8 mouse cellular contexts compared by ENCODE assay signal in the genomic region with DNA sequence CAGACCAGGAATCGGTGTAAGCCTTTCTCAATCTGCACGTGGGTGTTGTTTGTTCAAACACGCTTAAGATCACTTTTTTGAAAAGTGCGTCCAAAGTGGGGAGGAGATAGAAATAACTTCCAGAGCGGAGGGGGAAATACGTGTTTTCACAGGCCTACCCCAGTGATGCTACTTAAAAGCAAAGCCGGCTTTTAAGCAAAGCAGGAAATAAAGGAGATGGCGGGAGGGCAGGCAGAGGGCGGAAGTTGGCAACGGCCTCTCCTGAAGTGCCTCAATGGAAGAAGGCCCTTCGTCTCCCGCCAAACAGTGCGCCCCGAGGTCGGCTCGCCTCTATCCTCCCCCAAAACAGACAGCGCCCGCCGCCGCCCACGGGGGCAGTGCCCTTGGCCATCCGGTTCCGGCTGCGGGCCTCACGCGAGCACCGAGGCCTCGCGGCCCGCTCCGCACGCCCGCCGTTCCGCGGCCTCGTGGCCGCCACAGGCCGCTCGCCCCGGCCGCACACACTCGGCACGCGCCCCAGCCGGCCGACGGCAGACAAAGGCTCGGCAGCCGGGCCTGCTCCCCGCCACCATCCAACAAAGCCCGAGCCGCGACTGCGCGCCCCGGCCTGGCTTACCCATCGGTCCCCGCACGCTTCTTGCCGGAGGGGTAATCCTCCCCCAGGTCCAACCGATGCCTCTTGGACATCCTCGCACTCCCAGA. TPM values are rescaled to one million over a fixed set of nuclear protein-coding genes. Genes with fewer than 3 reads are reported as not detected.
DNase-seq lines count a peak whose midpoint lies in the region; ATAC-seq lines count a peak whose summit lies in the region.

No protein-coding gene starts in this region.

- peak overlapping the region; percentile 79 for H3K4me2 ChIP-seq in hindbrain, embryonic 15.5 days
- peak overlapping the region; percentile 91 for H3K4me2 ChIP-seq in midbrain, embryonic 16.5 days (ENCODE audit: low read length)

- H3K27ac ChIP-seq in hindbrain, embryonic 15.5 days (replicated peaks) = peak overlapping the region; percentile 94
- H3K27ac ChIP-seq in midbrain, embryonic 16.5 days (ENCODE audit: low read length) = peak overlapping the region; percentile 91

- H3K27me3 ChIP-seq in hindbrain, embryonic 15.5 days = no peaks in the 10 kb centered on the region
- no peaks in the 10 kb centered on the region for H3K27me3 ChIP-seq in midbrain, embryonic 16.5 days (ENCODE audit: control insufficient read depth, insufficient read depth, low read depth, low read length)
- H3K27me3 ChIP-seq in splenic B cell, adult 2 months (ENCODE audit: control insufficient read depth, insufficient read depth, low read length, poor library complexity, severe bottlenecking) = no peaks in the 10 kb centered on the region

- H3K9me3 ChIP-seq in hindbrain, embryonic 15.5 days = no peaks in the 10 kb centered on the region
- no peaks in the 10 kb centered on the region for H3K9me3 ChIP-seq in midbrain, embryonic 16.5 days (replicated peaks; ENCODE audit: control insufficient read depth, low read length, poor library complexity, severe bottlenecking)

- peak; percentile 21 to 22 for DNase-seq in left cerebral cortex, adult 9 months (ENCODE audit: low spot score in 2 of 2)
- no peak for DNase-seq in left cerebral cortex, adult 8-10 months (ENCODE audit: low spot score in 2 of 2)
- peak; percentile 67 for DNase-seq in cerebellum, adult 9-11 months
- peak; percentile 6 to 28 for DNase-seq in frontal cortex, adult 2 months (ENCODE audit: extremely low spot score in 1 of 2, low spot score in 1 of 2)
- DNase-seq in liver = peak; percentile 71
- peak; percentile 71 for DNase-seq in splenic B cell, adult 2 months (ENCODE audit: low read depth, low spot score)

- H3K4me1 ChIP-seq in hindbrain, embryonic 15.5 days (replicated peaks) = peaks cover 45% of the 10 kb centered on the region
- peaks cover 32% of the 10 kb centered on the region for H3K4me1 ChIP-seq in midbrain, embryonic 16.5 days (ENCODE audit: control insufficient read depth, insufficient read depth, low read length)

- peak overlapping the region; percentile 92 for H3K9ac ChIP-seq in hindbrain, embryonic 15.5 days
- H3K9ac ChIP-seq in midbrain, embryonic 16.5 days (ENCODE audit: low read depth, low read length) = peak overlapping the region; percentile 83

- WGBS in hindbrain, embryonic 15.5 days = under 1% methylated on average over 57 of the region's 63 CpGs
- under 1% methylated on average over 54 of the region's 63 CpGs for WGBS in midbrain, embryonic 16.5 days

- H3K36me3 ChIP-seq in hindbrain, embryonic 15.5 days = no peaks in the 10 kb centered on the region
- no peaks in the 10 kb centered on the region for H3K36me3 ChIP-seq in midbrain, embryonic 16.5 days (ENCODE audit: control insufficient read depth, insufficient read depth, low read length)
- no peaks in the 10 kb centered on the region for H3K36me3 ChIP-seq in splenic B cell, adult 2 months (ENCODE audit: control insufficient read depth, insufficient read depth, low read length, poor library complexity, severe bottlenecking)

- ATAC-seq in hindbrain, embryonic 15.5 days (ENCODE audit: low FRiP score, low read depth) = peak; percentile 84
- peak; percentile 86 for ATAC-seq in midbrain, embryonic 16.5 days

- peak overlapping the region; percentile 69 for H3K4me3 ChIP-seq in hindbrain, embryonic 15.5 days
- H3K4me3 ChIP-seq in midbrain, embryonic 16.5 days (ENCODE audit: low read depth, low read length) = peak overlapping the region; percentile 94

RNA-seq across cellular contexts. Expression of gene Dhx15, which starts 0.5 kb away (rescaled TPM):
- 10 to 100 TPM; 84.8 to 90.4 (median 87.5) TPM for total RNA-seq in left cerebral cortex, adult 8-10 months (2022)
- 92.1 and 98.2 TPM in 2 replicates for polyA plus RNA-seq in frontal cortex, adult 2 months (2012; rRNA removed)
- polyA plus RNA-seq in hindbrain, embryonic 15.5 days (2015; fragmentation: Nextera tagmentation; extraction: Ambion mirVana) = 115 and 118 TPM in 2 replicates
- 117 and 127 TPM in 2 replicates for polyA plus RNA-seq in midbrain, embryonic 16.5 days (2015; fragmentation: Nextera tagmentation; extraction: Ambion mirVana)

Comparison
In these comparisons a context has a peak if more than half of its experiments do, and no peak if none do; other contexts are left out.
1. DNase-seq: peak in left cerebral cortex, adult 9 months (2 of 2), cerebellum, adult 9-11 months (single experiment), frontal cortex, adult 2 months (2 of 2), liver (single experiment) and splenic B cell, adult 2 months (single experiment); none in left cerebral cortex, adult 8-10 months (0 of 2).